Mouse (Mus musculus) brain, embryonic 14.5 days (tissue): ENCODE results near the gene Dnah17.

ENCODE experiments used
- CTCF ChIP-seq: fragments of 200-500 bp; IDR thresholded peaks from 2 replicates; pipeline ENCODE4 v1.5.1; 2012; ENCODE audit warnings: inconsistent platforms, mild to moderate bottlenecking, moderate library complexity, borderline replicate concordance; ENCODE audit not compliant: insufficient read depth, insufficient read length; ENCODE audit errors: extremely low read depth
- POLR2A ChIP-seq: fragments of 200-500 bp; IDR thresholded peaks from 2 replicates; pipeline ENCODE4 v1.6.1; 2012; ENCODE audit warnings: mild to moderate bottlenecking, inconsistent platforms, borderline replicate concordance; ENCODE audit not compliant: poor library complexity, insufficient read depth, insufficient read length, severe bottlenecking; ENCODE audit errors: extremely low read depth

DNA sequence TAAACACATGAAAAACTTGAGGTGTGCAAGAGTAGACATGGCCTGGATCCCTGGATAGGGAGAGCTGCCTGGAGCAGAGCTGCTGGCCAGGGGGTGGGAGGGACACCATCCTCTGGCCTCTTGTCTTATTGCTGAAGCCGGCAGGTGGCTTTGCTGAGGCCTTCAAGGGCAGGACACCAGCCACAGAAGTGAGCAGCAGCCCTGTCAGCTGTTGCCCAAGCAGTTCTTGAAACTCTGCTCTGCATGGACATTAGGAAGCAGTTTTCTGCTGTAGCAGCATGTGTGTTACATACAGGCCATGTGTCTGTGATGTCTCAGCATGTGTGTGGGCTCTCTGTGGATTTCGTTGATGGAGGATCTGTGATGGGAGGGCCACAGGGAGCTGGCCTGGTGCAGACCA is 117.1 kb downstream of the Dnah17 start:
- TF ChIP-seq CTCF: no peak
- no peak for TF ChIP-seq POLR2A
